Mouse (Mus musculus) ovary, postnatal 36 days (tissue): Measurements from ENCODE around the gene Fam168a.

Experiments used
- DNase-seq: peaks from one replicate; pipeline ENCODE4 v3.0.0; 2022; ENCODE audit warnings: low spot score, mixed read lengths

Fam168a gene

GRCm38 (mm10) chr7:100780192-100780591, 73.8 kb downstream of the Fam168a start:
- DNase-seq: no peak

- DNase-seq: no peak
These were observed 78.2 kb downstream of the Fam168a start for GRCm38 (mm10) chr7:100784650-100785049.

GRCm38 (mm10) chr7:100785426-100785825, 79.0 kb downstream of the Fam168a start:
- DNase-seq: no peak

GRCm38 (mm10) chr7:100786078-100786477, 79.6 kb downstream of the Fam168a start:
- no peak for DNase-seq

- DNase-seq: no peak
These were observed 81.9 kb downstream of the Fam168a start for GRCm38 (mm10) chr7:100788291-100788690.

- no peak for DNase-seq
These were observed 92.4 kb downstream of the Fam168a start for GRCm38 (mm10) chr7:100798810-100799209.

GRCm38 (mm10) chr7:100805391-100805790, 99.0 kb downstream of the Fam168a start:
- no peak for DNase-seq

GRCm38 (mm10) chr7:100811912-100812311, 105.5 kb downstream of the Fam168a start:
- DNase-seq: no peak

- no peak for DNase-seq
These were observed 106.2 kb downstream of the Fam168a start for GRCm38 (mm10) chr7:100812641-100813040.

GRCm38 (mm10) chr7:100815900-100816570, 109.6 kb downstream of the Fam168a start:
- no peak for DNase-seq

- DNase-seq: no peak
These were observed 110.5 kb downstream of the Fam168a start for GRCm38 (mm10) chr7:100816759-100817441.

- no peak for DNase-seq
These were observed 111.0 kb downstream of the Fam168a start for GRCm38 (mm10) chr7:100817442-100817760.

- DNase-seq: peak; percentile 11
These were observed 112.1 kb downstream of the Fam168a start for GRCm38 (mm10) chr7:100818401-100819064.

GRCm38 (mm10) chr7:100824661-100825060, 118.2 kb downstream of the Fam168a start:
- no peak for DNase-seq

- no peak for DNase-seq
These were observed 122.1 kb downstream of the Fam168a start for GRCm38 (mm10) chr7:100828549-100828948.

- no peak for DNase-seq
These were observed 127.4 kb downstream of the Fam168a start for GRCm38 (mm10) chr7:100833859-100834258.

GRCm38 (mm10) chr7:100835168-100835567, 128.7 kb downstream of the Fam168a start:
- no peak for DNase-seq

GRCm38 (mm10) chr7:100835711-100836110, 129.3 kb downstream of the Fam168a start:
- DNase-seq: no peak

- no peak for DNase-seq
These were observed 130.2 kb downstream of the Fam168a start for GRCm38 (mm10) chr7:100836657-100837056.

GRCm38 (mm10) chr7:100837701-100838100, 131.3 kb downstream of the Fam168a start:
- DNase-seq: no peak

GRCm38 (mm10) chr7:100839632-100840402, 133.4 kb downstream of the Fam168a start:
- no peak for DNase-seq

- no peak for DNase-seq
These were observed 134.5 kb downstream of the Fam168a start for GRCm38 (mm10) chr7:100840906-100841305.
